Mouse (Mus musculus): ENCODE measurements around the gene Kbtbd2. TPM values are rescaled to one million over a fixed set of nuclear protein-coding genes. Genes with fewer than 3 reads are reported as not detected.

Gene Kbtbd2
- 16.3 and 17.4 TPM in 2 replicates for polyA plus RNA-seq (2012; rRNA removed)

- TF ChIP-seq CTCF (IDR thresholded peaks at IDR 0.05; ENCODE audit: borderline replicate concordance, control insufficient read depth, extremely low read depth, insufficient read depth, low read length, poor library complexity) = 0 out of 2 replicates have a peak, but pooled peaks have one; percentile 51
- TF ChIP-seq POLR2A (IDR thresholded peaks at IDR 0.05; ENCODE audit: control insufficient read depth, extremely low read depth, insufficient read depth, low read length, poor library complexity) = peak; percentile 92
- Histone ChIP-seq H3K4me1 (replicated peaks; ENCODE audit: control insufficient read depth, insufficient read depth, low read length) (peaks cover 6% of the 10 kb centered on the region), H3K4me3 (ENCODE audit: control insufficient read depth, insufficient read depth, low read length) (peak within 1 kb of the TSS; percentile 58), H3K27ac (ENCODE audit: control insufficient read depth, insufficient read depth, low read length) (peak within 1 kb of the TSS; percentile 79), H3K36me3 (ENCODE audit: control insufficient read depth, insufficient read depth, low read length) (no peaks in the 10 kb centered on the region), H3K27me3 (ENCODE audit: control insufficient read depth, insufficient read depth, low read length) (no peaks in the 10 kb centered on the region)
- DNase-seq = peak; percentile 92
- WGBS = under 1% methylated on average over 97 of the region's 98 CpGs
These were observed at the start of gene Kbtbd2 for GRCm38 (mm10) chr6:56797311-56798151. Gene Kbtbd2, minus strand, starts transcription at chr6:56797813.

DNA sequence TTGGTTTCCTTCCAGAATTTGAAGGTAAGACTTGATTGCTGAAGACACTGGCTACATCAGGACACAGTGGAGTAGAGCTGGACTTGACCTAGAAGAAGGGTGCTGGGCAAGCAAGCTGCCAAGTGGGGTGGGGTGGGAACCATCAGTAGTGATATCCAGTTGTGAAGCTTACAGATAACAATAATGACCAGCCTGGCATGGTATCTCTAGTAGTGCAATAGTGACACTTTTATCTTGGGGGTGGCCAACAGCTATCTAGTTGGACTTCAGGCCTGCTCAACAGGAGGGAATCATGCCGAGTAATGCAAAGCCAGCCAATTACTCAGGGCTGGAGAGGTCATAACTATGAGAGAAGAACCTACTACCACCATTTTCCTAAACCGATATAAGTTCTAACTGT is 46.8 kb upstream of the Kbtbd2 start:
- 94% methylated on average over 2 of the region's 2 CpGs for WGBS
- Histone ChIP-seq H3K4me1 (replicated peaks; ENCODE audit: control insufficient read depth, insufficient read depth, low read length) (no peaks in the 10 kb centered on the region), H3K4me3 (ENCODE audit: control insufficient read depth, insufficient read depth, low read length) (no peak overlapping the region), H3K27ac (ENCODE audit: control insufficient read depth, insufficient read depth, low read length) (no peak overlapping the region), H3K27me3 (ENCODE audit: control insufficient read depth, insufficient read depth, low read length) (no peaks in the 10 kb centered on the region), H3K36me3 (ENCODE audit: control insufficient read depth, insufficient read depth, low read length) (no peaks in the 10 kb centered on the region)
- DNase-seq = no peak
- TF ChIP-seq POLR2A (IDR thresholded peaks at IDR 0.05; ENCODE audit: control insufficient read depth, extremely low read depth, insufficient read depth, low read length, poor library complexity) (no peak), CTCF (IDR thresholded peaks at IDR 0.05; ENCODE audit: borderline replicate concordance, control insufficient read depth, extremely low read depth, insufficient read depth, low read length, poor library complexity) (no peak)

DNA sequence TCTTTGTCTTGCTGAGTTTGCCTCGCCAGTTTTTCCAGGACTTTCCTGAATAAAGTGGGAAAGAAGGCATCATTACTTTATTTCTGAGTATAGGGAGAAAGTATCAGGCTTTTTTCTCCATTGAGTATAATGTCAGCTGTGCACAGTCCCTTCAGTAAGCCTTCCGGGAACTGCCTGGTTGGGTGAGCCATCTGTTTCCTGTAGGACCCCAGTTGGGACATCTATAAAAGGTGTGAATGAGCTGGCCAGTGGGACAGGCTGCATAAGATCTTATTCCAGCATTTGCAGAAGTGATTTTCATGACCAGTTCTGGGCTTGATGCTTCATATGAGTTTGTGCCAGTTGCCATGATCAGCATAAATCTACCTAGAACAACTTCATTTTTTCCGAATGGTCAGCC is 45.6 kb upstream of the Kbtbd2 start:
- no peak for DNase-seq
- Histone ChIP-seq H3K4me1 (replicated peaks; ENCODE audit: control insufficient read depth, insufficient read depth, low read length) (no peaks in the 10 kb centered on the region), H3K4me3 (ENCODE audit: control insufficient read depth, insufficient read depth, low read length) (no peak overlapping the region), H3K36me3 (ENCODE audit: control insufficient read depth, insufficient read depth, low read length) (no peaks in the 10 kb centered on the region), H3K27me3 (ENCODE audit: control insufficient read depth, insufficient read depth, low read length) (no peaks in the 10 kb centered on the region), H3K27ac (ENCODE audit: control insufficient read depth, insufficient read depth, low read length) (no peak overlapping the region)
- no peak for TF ChIP-seq CTCF (IDR thresholded peaks at IDR 0.05; ENCODE audit: borderline replicate concordance, control insufficient read depth, extremely low read depth, insufficient read depth, low read length, poor library complexity)
- 87% methylated on average over 3 of the region's 3 CpGs for WGBS

GRCm38 (mm10) chr6:56837621-56838020 is 40.0 kb upstream of the Kbtbd2 start:
- TF ChIP-seq POLR2A (IDR thresholded peaks at IDR 0.05; ENCODE audit: control insufficient read depth, extremely low read depth, insufficient read depth, low read length, poor library complexity) = no peak
- no peak for TF ChIP-seq CTCF (IDR thresholded peaks at IDR 0.05; ENCODE audit: borderline replicate concordance, control insufficient read depth, extremely low read depth, insufficient read depth, low read length, poor library complexity)
- peaks cover 3% of the 10 kb centered on the region; the same call in 1 of the 2 replicates for H3K27me3 ChIP-seq (ENCODE audit: control insufficient read depth, insufficient read depth, low read length)
- no peaks in the 10 kb centered on the region for H3K4me1 ChIP-seq (replicated peaks; ENCODE audit: control insufficient read depth, insufficient read depth, low read length)
- WGBS = 97% methylated on average over 3 of the region's 3 CpGs
- no peak for DNase-seq
- H3K4me3 ChIP-seq (ENCODE audit: control insufficient read depth, insufficient read depth, low read length) = no peak overlapping the region
- H3K36me3 ChIP-seq (ENCODE audit: control insufficient read depth, insufficient read depth, low read length) = no peaks in the 10 kb centered on the region
- no peak overlapping the region for H3K27ac ChIP-seq (ENCODE audit: control insufficient read depth, insufficient read depth, low read length)

GRCm38 (mm10) chr6:56837166-56837565 is 39.6 kb upstream of the Kbtbd2 start:
- TF ChIP-seq CTCF (IDR thresholded peaks at IDR 0.05; ENCODE audit: borderline replicate concordance, control insufficient read depth, extremely low read depth, insufficient read depth, low read length, poor library complexity) = no peak
- no peak for TF ChIP-seq POLR2A (IDR thresholded peaks at IDR 0.05; ENCODE audit: control insufficient read depth, extremely low read depth, insufficient read depth, low read length, poor library complexity)
- Histone ChIP-seq H3K4me3 (ENCODE audit: control insufficient read depth, insufficient read depth, low read length) (no peak overlapping the region), H3K4me1 (replicated peaks; ENCODE audit: control insufficient read depth, insufficient read depth, low read length) (no peaks in the 10 kb centered on the region), H3K27me3 (ENCODE audit: control insufficient read depth, insufficient read depth, low read length) (peaks cover 3% of the 10 kb centered on the region; the same call in 1 of the 2 replicates), H3K36me3 (ENCODE audit: control insufficient read depth, insufficient read depth, low read length) (no peaks in the 10 kb centered on the region), H3K27ac (ENCODE audit: control insufficient read depth, insufficient read depth, low read length) (no peak overlapping the region)
- DNase-seq = no peak
- WGBS = 97% methylated on average over 12 of the region's 12 CpGs

DNA sequence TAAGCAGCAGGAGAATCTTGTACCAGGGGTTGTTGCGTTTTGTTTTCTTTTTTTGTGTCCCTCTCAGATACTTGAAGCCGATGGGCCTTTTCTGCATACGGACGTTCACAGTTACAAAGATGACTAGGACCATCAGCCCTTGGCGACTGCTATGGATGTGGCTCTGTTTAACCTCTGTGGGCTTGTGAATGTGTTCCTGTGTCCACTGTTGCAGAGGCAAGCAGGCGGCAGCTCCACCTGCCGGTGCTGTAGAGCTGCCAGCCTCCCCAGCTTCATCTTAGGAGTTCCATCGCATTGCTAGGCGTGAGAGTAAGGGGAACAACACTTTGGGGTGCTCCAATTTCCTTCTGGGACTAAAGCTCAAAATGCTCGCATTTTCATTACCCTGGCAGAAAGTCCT is 37.9 kb upstream of the Kbtbd2 start:
- H3K36me3 ChIP-seq (ENCODE audit: control insufficient read depth, insufficient read depth, low read length) = no peaks in the 10 kb centered on the region
- no peak overlapping the region for H3K4me3 ChIP-seq (ENCODE audit: control insufficient read depth, insufficient read depth, low read length)
- no peak overlapping the region for H3K27ac ChIP-seq (ENCODE audit: control insufficient read depth, insufficient read depth, low read length)
- H3K27me3 ChIP-seq (ENCODE audit: control insufficient read depth, insufficient read depth, low read length) = peaks cover 7% of the 10 kb centered on the region; the same call in 1 of the 2 replicates
- DNase-seq = no peak
- H3K4me1 ChIP-seq (replicated peaks; ENCODE audit: control insufficient read depth, insufficient read depth, low read length) = no peaks in the 10 kb centered on the region
- TF ChIP-seq POLR2A (IDR thresholded peaks at IDR 0.05; ENCODE audit: control insufficient read depth, extremely low read depth, insufficient read depth, low read length, poor library complexity) = no peak
- 94% methylated on average over 10 of the region's 10 CpGs for WGBS
